Mouse (Mus musculus) heart, embryonic 11.5 days (tissue): ENCODE measurements around the gene Krtap4-7. TPM values are rescaled to one million over a fixed set of nuclear protein-coding genes. Genes with fewer than 3 reads are reported as not detected.
"Not testable (repeated sequence)": the region's sequence is repeated elsewhere in the genome, so short reads cannot be mapped to it uniquely, and the experiment has no call there.

ENCODE experiments used
- ATAC-seq: fragments of 200-750 bp; cut with Nextera tagmentation; replicated peaks from 2 replicates; pipeline ENCODE4 v1.8.0; 2017; ENCODE audit warnings: moderate library complexity; ENCODE audit not compliant: insufficient number of reproducible peaks, low FRiP score, low TSS enrichment
- H3K27ac ChIP-seq: fragments of 300-500 bp; sonication (generic); 2 replicates; pipeline ENCODE4 v1.5.1; 2014; ENCODE audit warnings: mild to moderate bottlenecking, low read depth, low read length
- H3K27me3 ChIP-seq: fragments of 300-500 bp; sonication (generic); 2 replicates; pipeline ENCODE4 v1.6.1; 2014; ENCODE audit warnings: mild to moderate bottlenecking, low read length, mixed read lengths; ENCODE audit not compliant: control insufficient read depth, insufficient read depth
- H3K36me3 ChIP-seq: fragments of 300-500 bp; sonication (generic); 2 replicates; pipeline ENCODE4 v1.6.1; 2014; ENCODE audit warnings: mild to moderate bottlenecking, low read length, moderate library complexity, mixed read lengths; ENCODE audit not compliant: control insufficient read depth, insufficient read depth
- H3K4me1 ChIP-seq: fragments of 300-500 bp; sonication (generic); 2 replicates; pipeline ENCODE4 v1.6.1; 2014; ENCODE audit warnings: low read length; ENCODE audit not compliant: control insufficient read depth, insufficient read depth
- H3K4me2 ChIP-seq: fragments of 300-500 bp; sonication (generic); 2 replicates; pipeline ENCODE4 v1.6.1; 2014; ENCODE audit warnings: mild to moderate bottlenecking, moderate library complexity
- H3K4me3 ChIP-seq: fragments of 300-500 bp; sonication (generic); 2 replicates; pipeline ENCODE4 v1.5.1; 2014; ENCODE audit warnings: low read depth, low read length
- H3K9ac ChIP-seq: fragments of 300-500 bp; sonication (generic); 2 replicates; pipeline ENCODE4 v1.6.1; 2014; ENCODE audit warnings: mild to moderate bottlenecking, low read depth, low read length, moderate library complexity
- H3K9me3 ChIP-seq: fragments of 300-500 bp; sonication (generic); replicated peaks from 2 replicates; pipeline ENCODE4 v1.6.1; 2016; ENCODE audit warnings: low read length; ENCODE audit not compliant: control insufficient read depth
- WGBS: fragments of 180-500 bp; shearing (Covaris S2); extraction: QIAGEN DNeasy Blood & Tissue Kit; methylation state at CpG from one replicate; pipeline ENCODE4 v1.1.7; 2014; ENCODE audit not compliant: insufficient replicate concordance; 5-methylcytosine and 5-hydroxymethylcytosine counted together
- polyA plus RNA-seq: library from polyadenylated mRNA; unstranded; fragments of >200 nt; fragmentation: Nextera tagmentation; extraction: Ambion mirVana; gene quantifications from 2 replicates; pipeline ENCODE4 v1.2.1, GENCODE M21; 2014

Krtap4-7 gene
- polyA plus RNA-seq = not detected in 2 replicates

GRCm38 (mm10) chr11:99643635-99644139 is at the start of gene Krtap4-7:
Krtap4-7 (minus strand) TSS chr11:99644089.
- ATAC-seq, H3K27me3 ChIP-seq, H3K36me3 ChIP-seq, H3K4me2 ChIP-seq, H3K9me3 ChIP-seq, H3K4me3 ChIP-seq, H3K9ac ChIP-seq, H3K27ac ChIP-seq, H3K4me1 ChIP-seq: not testable (repeated sequence)
- WGBS = 70% methylated on average over 9 of the region's 9 CpGs

GRCm38 (mm10) chr11:99690463-99690862 is 46.6 kb upstream of the Krtap4-7 start, which contains the start of gene Gm14190:
Gm14190 (minus strand) TSS chr11:99690740.
- H3K27me3 ChIP-seq = no peaks in the 10 kb centered on the region
- no peak for ATAC-seq
- H3K36me3 ChIP-seq = no peaks in the 10 kb centered on the region
- H3K9me3 ChIP-seq = no peaks in the 10 kb centered on the region
- no peak within 1 kb of the TSS for H3K4me3 ChIP-seq
- no peak within 1 kb of the TSS for H3K27ac ChIP-seq
- H3K9ac ChIP-seq = no peak within 1 kb of the TSS
- no peaks in the 10 kb centered on the region for H3K4me1 ChIP-seq
- no peak within 1 kb of the TSS for H3K4me2 ChIP-seq
- 87% methylated on average over 1 of the region's 1 CpGs for WGBS

GRCm38 (mm10) chr11:99685235-99685634 is 41.3 kb upstream of the Krtap4-7 start:
- not testable (repeated sequence) for H3K4me2 ChIP-seq, H3K36me3 ChIP-seq, H3K4me3 ChIP-seq, H3K4me1 ChIP-seq, H3K9ac ChIP-seq, H3K27ac ChIP-seq, H3K27me3 ChIP-seq, ATAC-seq, H3K9me3 ChIP-seq
- 60% methylated on average over 1 of the region's 1 CpGs for WGBS

- no peak for ATAC-seq
- Histone ChIP-seq H3K4me2 (no peak overlapping the region), H3K27ac (no peak overlapping the region), H3K9me3 (no peaks in the 10 kb centered on the region), H3K4me3 (no peak overlapping the region), H3K9ac (no peak overlapping the region), H3K4me1 (no peaks in the 10 kb centered on the region), H3K27me3 (no peaks in the 10 kb centered on the region), H3K36me3 (no peaks in the 10 kb centered on the region)
- whole genome bisulfite sequencing = 75% methylated on average over 2 of the region's 2 CpGs
Measured at GRCm38 (mm10) chr11:99683481-99683880, 39.6 kb upstream of the Krtap4-7 start.

GRCm38 (mm10) chr11:99665860-99666259 is 22.0 kb upstream of the Krtap4-7 start, which contains the start of gene Krtap4-6:
Krtap4-6 (minus strand) TSS chr11:99665960.
- no peak within 1 kb of the TSS for H3K27ac ChIP-seq
- H3K9me3 ChIP-seq = no peaks in the 10 kb centered on the region
- ATAC-seq = no peak
- H3K4me1 ChIP-seq = no peaks in the 10 kb centered on the region
- no peak within 1 kb of the TSS for H3K4me3 ChIP-seq
- H3K4me2 ChIP-seq = no peak within 1 kb of the TSS
- H3K9ac ChIP-seq = no peak within 1 kb of the TSS
- H3K36me3 ChIP-seq = no peaks in the 10 kb centered on the region
- no peaks in the 10 kb centered on the region for H3K27me3 ChIP-seq

- Histone ChIP-seq H3K9ac (no peak overlapping the region), H3K27ac (no peak overlapping the region), H3K27me3 (no peaks in the 10 kb centered on the region), H3K4me1 (no peaks in the 10 kb centered on the region), H3K4me3 (no peak overlapping the region), H3K36me3 (no peaks in the 10 kb centered on the region), H3K4me2 (no peak overlapping the region), H3K9me3 (no peaks in the 10 kb centered on the region)
- ATAC-seq = no peak
- 78% methylated on average over 10 of the region's 10 CpGs for WGBS
Measured at GRCm38 (mm10) chr11:99662802-99663201, 18.9 kb upstream of the Krtap4-7 start.

GRCm38 (mm10) chr11:99659256-99659655 is 15.4 kb upstream of the Krtap4-7 start:
- H3K36me3 ChIP-seq = no peaks in the 10 kb centered on the region
- 83% methylated on average over 4 of the region's 4 CpGs for WGBS
- H3K27me3 ChIP-seq = no peaks in the 10 kb centered on the region
- no peak overlapping the region for H3K4me3 ChIP-seq
- no peak overlapping the region for H3K9ac ChIP-seq
- H3K4me2 ChIP-seq = no peak overlapping the region
- H3K9me3 ChIP-seq = no peaks in the 10 kb centered on the region
- no peaks in the 10 kb centered on the region for H3K4me1 ChIP-seq
- ATAC-seq = no peak
- H3K27ac ChIP-seq = no peak overlapping the region

GRCm38 (mm10) chr11:99658467-99659010 is 14.7 kb upstream of the Krtap4-7 start, which contains the start of gene Gm11563:
Gm11563 (minus strand) TSS chr11:99658960.
- not testable (repeated sequence) for H3K9ac ChIP-seq, ATAC-seq, H3K4me1 ChIP-seq, H3K4me3 ChIP-seq, H3K36me3 ChIP-seq, H3K27ac ChIP-seq, H3K27me3 ChIP-seq, H3K4me2 ChIP-seq, H3K9me3 ChIP-seq
- WGBS = 62% methylated on average over 10 of the region's 10 CpGs

GRCm38 (mm10) chr11:99657051-99657450 is 13.2 kb upstream of the Krtap4-7 start:
- Histone ChIP-seq H3K9ac (no peak overlapping the region), H3K9me3 (no peaks in the 10 kb centered on the region), H3K4me1 (no peaks in the 10 kb centered on the region), H3K27me3 (no peaks in the 10 kb centered on the region), H3K27ac (no peak overlapping the region), H3K36me3 (no peaks in the 10 kb centered on the region), H3K4me2 (no peak overlapping the region), H3K4me3 (no peak overlapping the region)
- WGBS = 47% methylated on average over 5 of the region's 5 CpGs
- ATAC-seq = no peak
